Mouse (Mus musculus) heart, embryonic 10.5 days (tissue): Measurements from ENCODE around the gene Svopl. TPM values are rescaled to one million over a fixed set of nuclear protein-coding genes. Genes with fewer than 3 reads are reported as not detected.

ENCODE experiments used
- DNase-seq: peaks from one replicate; pipeline ENCODE4 v3.0.0-alpha.2; 2017; ENCODE audit warnings: low spot score
- H3K27ac ChIP-seq: fragments of 300-500 bp; sonication (generic); 2 replicates; pipeline ENCODE4 v1.5.1; 2016; ENCODE audit warnings: mild to moderate bottlenecking
- H3K27me3 ChIP-seq: fragments of 300-500 bp; sonication (generic); 2 replicates; pipeline ENCODE4 v1.6.1; 2016; ENCODE audit warnings: mild to moderate bottlenecking; ENCODE audit not compliant: poor library complexity, insufficient read depth, severe bottlenecking
- H3K36me3 ChIP-seq: fragments of 300-500 bp; sonication (generic); 2 replicates; pipeline ENCODE4 v1.6.1; 2016; ENCODE audit warnings: mild to moderate bottlenecking, moderate library complexity
- H3K4me1 ChIP-seq: fragments of 300-500 bp; sonication (generic); 2 replicates; pipeline ENCODE4 v1.6.1; 2016; ENCODE audit warnings: mild to moderate bottlenecking
- H3K4me3 ChIP-seq: fragments of 300-500 bp; sonication (generic); 2 replicates; pipeline ENCODE4 v1.5.1; 2016; ENCODE audit warnings: mild to moderate bottlenecking, moderate library complexity
- H3K9me3 ChIP-seq: fragments of 300-500 bp; sonication (generic); 2 replicates; pipeline ENCODE4 v1.6.1; 2016; ENCODE audit warnings: mild to moderate bottlenecking, moderate library complexity
- WGBS: fragments of 180-500 bp; shearing (Covaris S2); methylation state at CpG from one replicate; pipeline ENCODE4 v1.1.7; 2016; 5-methylcytosine and 5-hydroxymethylcytosine counted together
- polyA plus RNA-seq: library from polyadenylated mRNA; unstranded; fragments of >200 nt; fragmentation: Nextera tagmentation; extraction: Ambion mirVana; gene quantifications from 2 replicates; pipeline ENCODE4 v1.2.1, GENCODE M21; 2016

Svopl gene
- 0.33 and 0.55 TPM in 2 replicates for polyA plus RNA-seq

DNA sequence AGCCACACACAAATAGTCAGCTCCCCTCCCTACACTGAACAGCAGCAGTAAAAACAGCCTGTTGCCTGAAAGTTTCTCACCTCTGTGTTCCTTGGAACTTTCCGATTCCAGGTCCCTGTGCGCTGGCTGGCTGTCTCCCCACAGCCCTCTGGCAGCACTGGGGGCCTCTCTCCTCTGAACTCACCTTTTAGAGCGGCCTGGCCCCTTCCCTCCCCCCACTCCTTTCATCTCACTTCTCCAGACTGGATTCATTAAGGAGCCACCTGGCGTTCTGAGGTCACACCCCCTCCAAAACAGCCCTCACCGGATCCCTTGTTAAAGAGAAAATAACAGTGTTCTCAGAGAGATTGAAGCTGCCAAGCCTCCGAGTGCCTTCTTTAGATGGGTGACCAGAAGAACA is at the start of gene Svopl:
Svopl (minus strand) TSS at position 159 of the 400 bp plus-strand sequence.
- H3K27ac ChIP-seq, result 0 out of 2 replicates have a peak within 1 kb of the TSS, but pooled peaks have one; percentile 19
- WGBS, result 19% methylated on average over 6 of the region's 6 CpGs
- H3K4me3 ChIP-seq, result no peak within 1 kb of the TSS

GRCm38 (mm10) chr6:38094701-38095100 is 47.9 kb upstream of the Svopl start:
- no peaks in the 10 kb centered on the region for H3K36me3 ChIP-seq
- H3K4me3 ChIP-seq, result no peak overlapping the region
- H3K27ac ChIP-seq, result no peak overlapping the region
- H3K27me3 ChIP-seq, result no peaks in the 10 kb centered on the region
- WGBS, result 77% methylated on average over 10 of the region's 10 CpGs
- DNase-seq, result no peak
- peaks cover 6% of the 10 kb centered on the region for H3K4me1 ChIP-seq
- H3K9me3 ChIP-seq, result no peaks in the 10 kb centered on the region

More for the DNA sequence above, at the start of gene Svopl:
- DNase-seq, result no peak
- no peaks in the 10 kb centered on the region for H3K36me3 ChIP-seq
- H3K27me3 ChIP-seq, result no peaks in the 10 kb centered on the region
- no peaks in the 10 kb centered on the region for H3K9me3 ChIP-seq
- H3K4me1 ChIP-seq, result peaks cover 17% of the 10 kb centered on the region

GRCm38 (mm10) chr6:38092539-38092938 is 45.7 kb upstream of the Svopl start:
- Histone ChIP-seq H3K27ac (no peak overlapping the region), H3K27me3 (no peaks in the 10 kb centered on the region), H3K36me3 (no peaks in the 10 kb centered on the region), H3K4me1 (peaks cover 6% of the 10 kb centered on the region), H3K4me3 (no peak overlapping the region), H3K9me3 (no peaks in the 10 kb centered on the region)
- 91% methylated on average over 8 of the region's 8 CpGs for WGBS
- no peak for DNase-seq

DNA sequence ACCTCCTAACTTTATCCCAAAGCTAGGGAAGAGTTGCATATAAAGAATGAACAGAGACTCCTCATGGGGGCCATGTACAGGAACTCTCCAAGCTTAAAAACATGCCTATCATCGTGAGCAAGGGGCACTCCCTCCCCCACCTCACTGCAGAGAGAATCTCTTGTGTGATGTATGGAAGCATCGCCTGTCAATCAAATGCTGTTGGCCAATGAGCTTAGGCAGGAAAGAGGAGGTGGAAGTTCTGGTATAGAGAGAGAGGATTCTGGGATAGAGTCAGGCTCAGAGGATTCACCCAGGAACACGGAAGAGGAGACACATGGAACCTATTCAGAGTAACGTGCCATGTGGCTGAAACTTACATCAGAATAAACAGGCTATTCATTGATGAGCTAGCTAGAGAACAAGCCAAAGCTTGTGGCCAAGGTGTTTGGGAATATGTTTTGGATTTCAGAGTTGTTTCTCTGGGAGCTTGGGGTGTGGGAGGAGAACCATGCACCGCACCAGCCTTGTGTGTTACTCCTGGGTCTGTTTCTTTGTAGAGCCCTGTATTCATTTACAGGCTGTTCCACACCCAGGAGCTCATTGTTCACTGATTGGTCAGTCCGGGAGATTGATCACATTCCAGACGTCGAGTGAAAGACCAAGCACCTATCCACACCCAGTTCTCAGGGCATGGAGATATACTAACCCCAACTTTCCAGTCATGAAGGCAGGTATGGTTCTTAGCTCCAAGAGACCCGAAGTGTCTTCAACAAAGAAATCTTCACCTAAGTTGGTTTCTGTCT is 40.6 kb upstream of the Svopl start:
- H3K27ac ChIP-seq, result no peak overlapping the region
- H3K36me3 ChIP-seq, result no peaks in the 10 kb centered on the region
- no peaks in the 10 kb centered on the region for H3K27me3 ChIP-seq
- peaks cover 5% of the 10 kb centered on the region; the same call in 1 of the 2 replicates for H3K4me1 ChIP-seq
- DNase-seq, result no peak
- no peak overlapping the region for H3K4me3 ChIP-seq
- 78% methylated on average over 9 of the region's 9 CpGs for WGBS
- H3K9me3 ChIP-seq, result no peaks in the 10 kb centered on the region

GRCm38 (mm10) chr6:38083204-38083603 is 36.4 kb upstream of the Svopl start:
- peaks cover 28% of the 10 kb centered on the region for H3K4me1 ChIP-seq
- no peaks in the 10 kb centered on the region for H3K27me3 ChIP-seq
- WGBS, result 35% methylated on average over 4 of the region's 4 CpGs
- no peak overlapping the region for H3K4me3 ChIP-seq
- H3K36me3 ChIP-seq, result no peaks in the 10 kb centered on the region
- no peak overlapping the region for H3K27ac ChIP-seq
- DNase-seq, result no peak
- H3K9me3 ChIP-seq, result no peaks in the 10 kb centered on the region

DNA sequence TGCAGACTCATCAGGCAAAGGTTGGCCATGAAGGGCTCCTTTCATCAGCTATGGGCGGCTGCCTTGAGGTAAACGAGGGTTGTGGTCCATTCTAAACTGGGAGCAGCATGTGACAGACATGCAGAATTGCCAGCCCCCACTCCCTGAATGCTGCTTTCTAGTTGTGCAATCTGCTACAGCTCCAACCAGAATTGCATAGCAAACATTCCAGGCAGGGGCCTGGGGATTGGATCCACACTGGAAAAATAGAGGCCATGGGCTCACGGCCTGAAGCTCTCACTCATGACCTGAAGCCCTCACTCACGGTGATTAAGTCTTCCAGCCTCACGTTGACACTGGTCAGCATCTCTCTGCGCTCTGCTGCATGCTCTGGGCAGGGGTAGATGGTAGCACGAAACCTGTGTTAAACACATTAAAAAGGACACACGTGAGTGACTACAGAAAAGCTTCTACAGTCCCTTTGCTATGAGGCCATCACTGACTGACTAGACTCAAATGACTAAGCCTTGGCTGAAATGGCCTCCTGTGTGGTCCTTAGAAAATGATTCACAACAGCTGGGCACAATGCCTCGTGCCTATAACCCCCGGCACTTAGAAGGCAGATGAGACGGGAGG is 35.0 kb upstream of the Svopl start:
- no peaks in the 10 kb centered on the region for H3K36me3 ChIP-seq
- no peaks in the 10 kb centered on the region for H3K27me3 ChIP-seq
- H3K4me1 ChIP-seq, result peaks cover 28% of the 10 kb centered on the region
- 52% methylated on average over 11 of the region's 11 CpGs for WGBS
- DNase-seq, result peak; percentile 87
- H3K9me3 ChIP-seq, result no peaks in the 10 kb centered on the region
- no peak overlapping the region for H3K4me3 ChIP-seq
- peak overlapping the region; percentile 81 for H3K27ac ChIP-seq

GRCm38 (mm10) chr6:38080364-38080763 is 33.6 kb upstream of the Svopl start:
- no peak overlapping the region for H3K4me3 ChIP-seq
- H3K36me3 ChIP-seq, result no peaks in the 10 kb centered on the region
- no peaks in the 10 kb centered on the region for H3K9me3 ChIP-seq
- peaks cover 28% of the 10 kb centered on the region for H3K4me1 ChIP-seq
- H3K27me3 ChIP-seq, result no peaks in the 10 kb centered on the region
- no peak for DNase-seq
- 0 out of 2 replicates have a peak overlapping the region, but pooled peaks have one; percentile 13 for H3K27ac ChIP-seq
- 46% methylated on average over 4 of the region's 4 CpGs for WGBS

DNA sequence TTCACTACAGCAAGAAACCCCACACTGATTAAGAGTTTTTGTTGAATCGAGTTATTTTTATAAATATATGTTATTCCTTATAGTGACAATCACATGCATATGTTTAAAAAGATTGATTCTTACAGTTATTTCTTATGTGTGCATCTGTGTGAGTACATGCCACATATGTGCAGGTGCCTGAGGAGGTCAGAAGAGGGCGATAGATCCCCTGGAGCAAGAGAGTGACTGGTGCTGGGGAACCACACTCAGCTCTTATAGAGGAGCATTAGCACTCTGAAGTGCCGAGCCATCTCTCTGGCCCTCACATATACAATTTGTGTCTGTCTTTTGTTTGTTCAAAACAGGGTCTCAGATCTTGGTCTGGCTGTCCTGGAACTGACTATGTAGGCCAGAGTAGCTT is 26.8 kb upstream of the Svopl start:
- Histone ChIP-seq H3K27ac (no peak overlapping the region), H3K4me3 (no peak overlapping the region), H3K4me1 (0 out of 2 replicates have a peak, but pooled peaks cover 8% of the 10 kb centered on the region), H3K9me3 (no peaks in the 10 kb centered on the region), H3K27me3 (no peaks in the 10 kb centered on the region), H3K36me3 (no peaks in the 10 kb centered on the region)
- DNase-seq, result no peak
- 83% methylated on average over 3 of the region's 3 CpGs for WGBS

DNA sequence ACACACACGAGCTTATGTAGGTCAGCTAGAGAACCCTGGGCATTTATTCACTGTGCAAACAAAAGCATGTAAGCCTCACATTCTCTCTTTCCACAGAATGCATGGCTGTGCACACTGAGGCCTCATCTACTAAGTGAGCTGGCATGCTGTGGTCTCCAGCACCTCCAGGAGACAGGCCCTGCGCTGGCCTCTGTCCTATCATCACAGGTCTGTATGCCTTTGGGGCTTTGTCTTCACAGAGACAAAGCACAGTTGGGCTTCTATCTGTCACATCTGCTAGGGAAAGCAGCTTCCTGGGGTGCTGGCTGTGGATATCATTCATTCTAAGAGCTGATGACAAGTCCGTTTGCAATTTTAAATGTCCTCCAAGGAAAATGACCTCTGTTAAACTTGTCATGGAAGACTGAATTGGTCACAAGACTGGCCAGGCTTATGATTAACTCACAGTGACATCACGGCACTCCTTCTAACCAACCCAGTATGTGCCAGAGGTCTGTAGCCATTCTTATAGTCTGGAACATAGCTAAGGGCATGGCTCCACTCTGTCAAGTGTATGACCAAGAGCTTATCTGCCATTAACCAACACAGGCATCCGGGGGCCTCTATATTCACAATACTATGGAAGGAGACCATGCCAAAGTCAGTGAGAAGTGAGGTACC is 25.5 kb upstream of the Svopl start:
- H3K9me3 ChIP-seq, result no peaks in the 10 kb centered on the region
- no peak for DNase-seq
- H3K27me3 ChIP-seq, result no peaks in the 10 kb centered on the region

GRCm38 (mm10) chr6:38071256-38071655 is 24.5 kb upstream of the Svopl start:
- Histone ChIP-seq H3K27me3 (no peaks in the 10 kb centered on the region), H3K4me1 (0 out of 2 replicates have a peak, but pooled peaks cover 8% of the 10 kb centered on the region), H3K36me3 (no peaks in the 10 kb centered on the region), H3K27ac (no peak overlapping the region), H3K9me3 (no peaks in the 10 kb centered on the region), H3K4me3 (no peak overlapping the region)
- 73% methylated on average over 4 of the region's 4 CpGs for WGBS
- no peak for DNase-seq

More for the DNA sequence above, 25.5 kb upstream of the Svopl start:
- Histone ChIP-seq H3K4me3 (no peak overlapping the region), H3K4me1 (0 out of 2 replicates have a peak, but pooled peaks cover 8% of the 10 kb centered on the region), H3K27ac (no peak overlapping the region), H3K36me3 (no peaks in the 10 kb centered on the region)
- WGBS, result 73% methylated on average over 5 of the region's 5 CpGs

- H3K9me3 ChIP-seq, result peaks cover 7% of the 10 kb centered on the region
- no peaks in the 10 kb centered on the region for H3K27me3 ChIP-seq
- 6% methylated on average over 5 of the region's 5 CpGs for WGBS
- peak; percentile 87 for DNase-seq
- no peak overlapping the region for H3K4me3 ChIP-seq
- no peak overlapping the region for H3K27ac ChIP-seq
- H3K36me3 ChIP-seq, result no peaks in the 10 kb centered on the region
- 0 out of 2 replicates have a peak, but pooled peaks cover 6% of the 10 kb centered on the region for H3K4me1 ChIP-seq
Observed at GRCm38 (mm10) chr6:38066215-38066614, 19.4 kb upstream of the Svopl start.

- no peaks in the 10 kb centered on the region for H3K27me3 ChIP-seq
- H3K4me3 ChIP-seq, result no peak overlapping the region
- no peaks in the 10 kb centered on the region for H3K36me3 ChIP-seq
- peaks cover 7% of the 10 kb centered on the region for H3K9me3 ChIP-seq
- 0 out of 2 replicates have a peak, but pooled peaks cover 2% of the 10 kb centered on the region for H3K4me1 ChIP-seq
- WGBS, result 76% methylated on average over 11 of the region's 11 CpGs
- no peak overlapping the region for H3K27ac ChIP-seq
- no peak for DNase-seq
Observed at GRCm38 (mm10) chr6:38065501-38066122, 18.8 kb upstream of the Svopl start.
